7 mouse cellular contexts compared by ENCODE assay signal in genomic region chr1:125533180-125533912, GRCm38 (mm10). TPM values are rescaled to one million over a fixed set of nuclear protein-coding genes. Genes with fewer than 3 reads are reported as not detected.
DNase-seq lines count a peak whose midpoint lies in the region; ATAC-seq and TF ChIP-seq lines count a peak whose summit lies in the region.
"Not testable (repeated sequence)": the region's sequence is repeated elsewhere in the genome, so short reads cannot be mapped to it uniquely, and the experiment has no call there.

No protein-coding gene starts in this region.

- not testable (repeated sequence) for H3K4me2 ChIP-seq in intestine, embryonic 15.5 days (replicated peaks); limb, embryonic 14.5 days (replicated peaks; ENCODE audit: low read depth, low read length, severe bottlenecking); lung, embryonic 16.5 days (ENCODE audit: low read depth, low read length); stomach, postnatal 0 days (replicated peaks; ENCODE audit: low read depth)

- DNase-seq in Muller cell, postnatal 12 days (ENCODE audit: inconsistent ontology term) = peak; percentile 20
- peak; percentile 45 to 72 for DNase-seq in kidney, adult 8-10 months
- peak; percentile 39 for DNase-seq in kidney, postnatal 10 days
- peak; percentile 5 for DNase-seq in limb, embryonic 14.5 days (ENCODE audit: low spot score)
- DNase-seq in stomach, postnatal 0 days (ENCODE audit: low spot score) = not testable (repeated sequence)

- TF ChIP-seq EP300 in stomach, postnatal 0 days (optimal IDR thresholded peaks at IDR 0.05) = not testable (repeated sequence)

- peak; percentile 48; the same call in 1 of the 2 replicates for ATAC-seq in intestine, embryonic 15.5 days
- peak; percentile 83 for ATAC-seq in limb, embryonic 14.5 days (ENCODE audit: low FRiP score, low read depth)
- ATAC-seq in lung, embryonic 16.5 days (ENCODE audit: low read depth) = 0 out of 2 replicates have a peak, but pooled peaks have one; percentile 34
- ATAC-seq in stomach, postnatal 0 days (ENCODE audit: low FRiP score, low TSS enrichment) = peak; percentile 69

- not testable (repeated sequence) for H3K36me3 ChIP-seq in intestine, embryonic 15.5 days; limb, embryonic 14.5 days (ENCODE audit: control insufficient read depth, insufficient read depth, low read length); lung, embryonic 16.5 days (ENCODE audit: control insufficient read depth, insufficient read depth, low read length); stomach, postnatal 0 days (ENCODE audit: control insufficient read depth, insufficient read depth, low read length)

- not testable (repeated sequence) for H3K4me3 ChIP-seq in intestine, embryonic 15.5 days (replicated peaks); limb, embryonic 14.5 days (replicated peaks; ENCODE audit: low read length); lung, embryonic 16.5 days (ENCODE audit: low read length); stomach, postnatal 0 days (ENCODE audit: low read depth, low read length)

- TF ChIP-seq CTCF in stomach, postnatal 0 days (IDR thresholded peaks at IDR 0.05; ENCODE audit: low read depth) = not testable (repeated sequence)

- TF ChIP-seq POLR2A in limb, embryonic 14.5 days (IDR thresholded peaks at IDR 0.05; ENCODE audit: borderline replicate concordance, extremely low read depth, insufficient read depth, insufficient read length) = not testable (repeated sequence)

- H3K27me3 ChIP-seq in intestine, embryonic 15.5 days (replicated peaks); limb, embryonic 14.5 days (ENCODE audit: control insufficient read depth, insufficient read depth, low read length); lung, embryonic 16.5 days (ENCODE audit: control insufficient read depth, insufficient read depth, low read depth, low read length); stomach, postnatal 0 days (ENCODE audit: control insufficient read depth, insufficient read depth, low read length): not testable (repeated sequence)

- not testable (repeated sequence) for H3K9me3 ChIP-seq in intestine, embryonic 15.5 days; limb, embryonic 14.5 days (ENCODE audit: control insufficient read depth, low read length); lung, embryonic 16.5 days (ENCODE audit: control insufficient read depth, low read length); stomach, postnatal 0 days (ENCODE audit: control insufficient read depth, low read length)

- 67% methylated on average over 10 of the region's 10 CpGs for whole genome bisulfite sequencing in intestine, embryonic 15.5 days
- 50% methylated on average over 10 of the region's 10 CpGs for WGBS in limb, embryonic 14.5 days
- 62% methylated on average over 10 of the region's 10 CpGs for WGBS in lung, embryonic 16.5 days
- 53% methylated on average over 10 of the region's 10 CpGs for WGBS in stomach, postnatal 0 days

- H3K9ac ChIP-seq in intestine, embryonic 15.5 days; limb, embryonic 14.5 days (ENCODE audit: low read depth, low read length, severe bottlenecking); lung, embryonic 16.5 days (ENCODE audit: low read length); stomach, postnatal 0 days (ENCODE audit: low read length): not testable (repeated sequence)

- H3K4me1 ChIP-seq in intestine, embryonic 15.5 days (replicated peaks); limb, embryonic 14.5 days (ENCODE audit: control insufficient read depth, insufficient read depth, low read length); lung, embryonic 16.5 days (replicated peaks; ENCODE audit: control insufficient read depth, insufficient read depth, low read length); stomach, postnatal 0 days (replicated peaks; ENCODE audit: control insufficient read depth, insufficient read depth): not testable (repeated sequence)

- H3K27ac ChIP-seq in intestine, embryonic 15.5 days; limb, embryonic 14.5 days (replicated peaks; ENCODE audit: low read depth, low read length): not testable (repeated sequence)
- H3K27ac ChIP-seq in lung, embryonic 16.5 days (ENCODE audit: low read length) = peak overlapping the region; percentile 31
- peak overlapping the region; percentile 41; the same call in 1 of the 2 replicates for H3K27ac ChIP-seq in stomach, postnatal 0 days (replicated peaks)

RNA-seq across cellular contexts. Expression of gene Slc35f5, which starts 27.0 kb away (rescaled TPM):
- polyA plus RNA-seq in intestine, embryonic 15.5 days (2015; fragmentation: Nextera tagmentation; extraction: Ambion mirVana) = 54.5 and 56.1 TPM in 2 replicates
- polyA plus RNA-seq in limb, embryonic 14.5 days (2012; rRNA removed) = 45.6 and 46.1 TPM in 2 replicates
- 60.4 and 64.0 TPM in 2 replicates for polyA plus RNA-seq in limb, embryonic 14.5 days (2014; fragmentation: Nextera tagmentation; extraction: Ambion mirVana)
- polyA plus RNA-seq in lung, embryonic 16.5 days (2015; fragmentation: Nextera tagmentation; extraction: Ambion mirVana) = 52.4 and 53.0 TPM in 2 replicates
- polyA plus RNA-seq in stomach, postnatal 0 days (2015; fragmentation: Nextera tagmentation; extraction: Ambion mirVana) = 64.7 and 66.4 TPM in 2 replicates
